Mouse (Mus musculus) cerebellum, adult 11-12 months (tissue): ENCODE data around the gene Zfp507.

Experiments
- DNase-seq: peaks from one replicate; pipeline ENCODE4 v3.0.0; 2022

Gene Zfp507

GRCm38 (mm10) chr7:35732585-35733059 is 70.2 kb downstream of the Zfp507 start:
- no peak for DNase-seq

DNA sequence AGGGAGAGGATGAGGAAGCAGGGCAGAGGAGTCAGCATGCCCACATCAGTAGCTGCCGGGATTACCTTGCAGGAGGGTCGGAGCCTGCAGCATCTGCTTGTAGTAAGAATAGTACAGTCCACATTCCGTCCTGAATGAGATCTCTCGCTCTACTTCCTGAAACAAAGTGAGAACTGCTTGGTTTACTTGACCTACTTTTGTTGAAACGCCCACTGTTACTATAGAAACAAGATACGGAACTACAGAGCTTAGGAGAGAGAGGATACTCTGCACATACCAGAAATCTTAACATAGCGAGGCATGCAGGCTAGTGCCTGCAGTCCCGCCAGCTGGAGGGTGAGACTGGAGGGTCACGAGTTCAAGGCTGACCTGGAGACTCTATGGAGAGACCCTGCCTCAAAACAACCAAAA is 73.2 kb downstream of the Zfp507 start:
- DNase-seq, result no peak

- DNase-seq, result no peak
These were observed 74.4 kb downstream of the Zfp507 start for GRCm38 (mm10) chr7:35728376-35728775.

DNA sequence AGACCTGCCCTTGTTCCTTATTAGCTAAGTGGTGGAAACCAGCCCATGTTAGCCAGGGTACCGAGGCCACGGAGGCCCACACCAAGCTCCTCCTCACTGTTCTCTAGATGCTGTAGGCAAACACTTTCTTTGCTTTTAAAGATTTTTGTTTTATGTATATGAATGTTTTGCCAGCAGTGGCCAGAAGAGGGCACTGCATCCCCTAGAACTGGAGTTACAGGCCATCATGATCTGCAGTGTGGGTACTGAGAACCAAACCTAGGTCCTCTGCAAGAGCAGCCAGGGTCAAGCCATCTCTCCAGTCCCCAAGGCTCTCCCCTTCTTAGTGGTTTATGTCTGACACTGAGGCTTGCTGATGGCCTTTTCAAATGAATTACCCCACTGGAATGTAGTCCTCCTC is 79.8 kb downstream of the Zfp507 start:
- no peak for DNase-seq
